Mouse (Mus musculus) forebrain, postnatal 0 days (tissue): ENCODE data around the gene Gm28171. TPM values are rescaled to one million over a fixed set of nuclear protein-coding genes. Genes with fewer than 3 reads are reported as not detected.
"Not testable (repeated sequence)": the region's sequence is repeated elsewhere in the genome, so short reads cannot be mapped to it uniquely, and the experiment has no call there.

Experiments used
- ATAC-seq: fragments of 200-750 bp; cut with Nextera tagmentation; 2 replicates; pipeline ENCODE4 v1.8.0; 2017; ENCODE audit warnings: mild to moderate bottlenecking, moderate library complexity
- DNase-seq: peaks from one replicate; pipeline ENCODE4 v3.0.0-alpha.2; 2015
- H3K27ac ChIP-seq: fragments of 300-500 bp; sonication (generic); 2 replicates; pipeline ENCODE4 v1.5.1; 2014; ENCODE audit warnings: low read depth, mild to moderate bottlenecking, antibody characterized with exemption, low read length, moderate library complexity, mixed read lengths
- H3K27me3 ChIP-seq: fragments of 300-500 bp; sonication (generic); 2 replicates; pipeline ENCODE4 v1.6.1; 2014; ENCODE audit warnings: mild to moderate bottlenecking, low read length, mixed read lengths; ENCODE audit not compliant: insufficient read depth
- H3K36me3 ChIP-seq: fragments of 300-500 bp; sonication (generic); 2 replicates; pipeline ENCODE4 v1.6.1; 2014; ENCODE audit warnings: mild to moderate bottlenecking, moderate library complexity; ENCODE audit not compliant: insufficient read depth
- H3K4me1 ChIP-seq: fragments of 300-500 bp; sonication (generic); 2 replicates; pipeline ENCODE4 v1.6.1; 2014; ENCODE audit warnings: antibody characterized with exemption; ENCODE audit not compliant: insufficient read depth
- H3K4me2 ChIP-seq: fragments of 300-500 bp; sonication (generic); 2 replicates; pipeline ENCODE4 v1.6.1; 2014; ENCODE audit warnings: low read depth, mild to moderate bottlenecking, moderate library complexity
- H3K4me3 ChIP-seq: fragments of 300-500 bp; sonication (generic); 2 replicates; pipeline ENCODE4 v1.5.1; 2014; ENCODE audit warnings: low read depth, low read length, mixed read lengths
- H3K9ac ChIP-seq: fragments of 300-500 bp; sonication (generic); 2 replicates; pipeline ENCODE4 v1.6.1; 2014; ENCODE audit warnings: mild to moderate bottlenecking
- H3K9me3 ChIP-seq: fragments of 300-500 bp; sonication (generic); 2 replicates; pipeline ENCODE4 v1.6.1; 2016; ENCODE audit warnings: low read length
- WGBS: fragments of 180-500 bp; shearing (Covaris S2); extraction: QIAGEN DNeasy Blood & Tissue Kit; methylation state at CpG from one replicate; pipeline ENCODE4 v1.1.7; 2014; 5-methylcytosine and 5-hydroxymethylcytosine counted together
- polyA plus RNA-seq: library from polyadenylated mRNA; unstranded; fragments of >200 nt; fragmentation: Nextera tagmentation; extraction: Ambion mirVana; gene quantifications from 2 replicates; pipeline ENCODE4 v1.2.1, GENCODE M21; 2015
- total RNA-seq: library from RNA; depleted of rRNA; stranded (reverse); fragments of >200 nt; gene quantifications from 2 replicates; pipeline ENCODE4 v1.2.3, GENCODE M21; 2014; rRNA removed

Gm28171 gene
- not detected in 2 replicates for total RNA-seq
- polyA plus RNA-seq: not detected in 2 replicates

DNA sequence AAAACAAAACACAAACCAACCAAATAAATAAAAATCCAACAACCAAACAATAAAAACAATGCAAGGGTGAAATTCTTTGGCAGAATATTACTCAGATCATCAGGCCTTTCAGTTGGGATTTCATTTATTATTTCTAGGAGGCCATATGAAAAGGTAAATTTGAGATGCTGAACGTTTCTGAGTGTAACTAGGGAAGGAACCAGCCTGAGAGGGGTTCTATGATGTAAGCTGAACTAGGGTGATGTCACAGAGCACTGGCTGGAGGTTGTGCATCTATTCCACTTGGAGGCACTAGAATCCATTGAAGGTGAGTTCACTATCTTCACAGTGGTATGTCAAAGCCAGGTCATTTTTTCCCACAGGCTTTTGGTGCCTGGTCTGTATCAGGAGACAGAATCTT is at the start of gene Gm28171:
Gm28171 (plus strand) TSS at position 301 of the 400 bp plus-strand sequence.
- H3K27ac ChIP-seq, ATAC-seq, H3K4me3 ChIP-seq, H3K9ac ChIP-seq, H3K9me3 ChIP-seq, DNase-seq, H3K4me1 ChIP-seq, H3K27me3 ChIP-seq, H3K36me3 ChIP-seq, H3K4me2 ChIP-seq: not testable (repeated sequence)
- no CpG with 5 or more reads among the region's 1 CpGs for WGBS

Other genes with a start within 250 kb of the Gm28171 start
- not detected in 2 replicates for gene Gm21854, start 136.4 kb upstream of the Gm28171 start, total RNA-seq
- not detected in 2 replicates for gene Gm21854, start 136.4 kb upstream of the Gm28171 start, polyA plus RNA-seq
- gene Gm20914, start 67.4 kb upstream of the Gm28171 start, total RNA-seq: not detected in 2 replicates
- gene Gm20914, start 67.4 kb upstream of the Gm28171 start, polyA plus RNA-seq: not detected in 2 replicates
- gene Gm21778, start 149.1 kb downstream of the Gm28171 start, total RNA-seq: not detected in 2 replicates
- gene Gm21778, start 149.1 kb downstream of the Gm28171 start, polyA plus RNA-seq: not detected in 2 replicates